Mouse (Mus musculus): ENCODE measurements around the gene Rab44. TPM values are rescaled to one million over a fixed set of nuclear protein-coding genes. Genes with fewer than 3 reads are reported as not detected.
A peak's percentile ranks its signal among the peaks of the same experiment; 100 is the strongest.

Rab44 gene
- polyA plus RNA-seq, 1 experiment from 2014 or later, result not detected

- peaks cover 15% of the 10 kb centered on the region for H3K4me1 ChIP-seq (replicated peaks; ENCODE audit: control insufficient read depth, insufficient read depth, low read length)
- DNase-seq (ENCODE audit: low spot score) (peak; percentile 82), ATAC-seq (ENCODE audit: low FRiP score) (peak; percentile 79)
- H3K36me3 ChIP-seq (replicated peaks; ENCODE audit: control insufficient read depth, insufficient read depth), result no peaks in the 10 kb centered on the region
- H3K4me3 ChIP-seq (replicated peaks; ENCODE audit: low read length), result no peak overlapping the region
- H3K9ac ChIP-seq, result peak overlapping the region; percentile 32; the same call in 1 of the 2 replicates
- H3K27ac ChIP-seq, result peak overlapping the region; percentile 51; the same call in 1 of the 2 replicates
- WGBS, result 18% methylated on average over 9 of the region's 9 CpGs
- no peaks in the 10 kb centered on the region for H3K9me3 ChIP-seq (ENCODE audit: control insufficient read depth, low read length)
- H3K27me3 ChIP-seq (ENCODE audit: control insufficient read depth, insufficient read depth, low read length), result no peaks in the 10 kb centered on the region
- no peak overlapping the region for H3K4me2 ChIP-seq (replicated peaks)
Observed at GRCm38 (mm10) chr17:29176391-29177267, 62.7 kb downstream of the Rab44 start.

DNA sequence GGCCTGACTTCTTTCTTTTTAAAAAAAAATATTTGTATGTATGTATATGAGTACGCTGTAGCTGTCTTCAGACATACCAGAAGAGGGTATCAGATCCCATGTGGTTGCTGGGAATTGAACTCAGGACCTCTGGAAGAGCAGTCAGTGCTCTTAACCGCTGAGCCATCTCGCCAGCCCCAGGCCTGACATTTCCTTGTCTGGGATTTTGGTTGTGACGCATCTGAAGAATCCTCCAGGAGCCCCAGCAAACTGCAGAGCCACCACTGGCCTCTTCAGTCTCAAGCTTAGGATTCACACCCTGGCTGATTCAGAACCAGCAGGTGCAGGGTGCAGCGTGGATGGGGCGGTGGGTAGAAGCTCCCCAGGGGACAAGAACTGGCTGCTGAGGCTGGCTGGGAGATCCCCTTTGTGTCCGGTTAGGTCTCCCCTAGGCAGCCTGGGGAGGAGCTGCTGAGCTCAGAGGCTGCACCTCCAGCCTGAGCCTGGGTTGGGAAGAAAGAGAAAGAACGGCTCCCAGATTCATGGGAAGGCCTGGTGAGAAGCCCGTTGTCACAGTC lies 64.6 kb downstream of the Rab44 start:
- Histone ChIP-seq H3K9ac (no peak overlapping the region), H3K27me3 (ENCODE audit: control insufficient read depth, insufficient read depth, low read length) (no peaks in the 10 kb centered on the region)
- WGBS, result 66% methylated on average over 9 of the region's 9 CpGs

GRCm38 (mm10) chr17:29179917-29180316 lies 66.0 kb downstream of the Rab44 start:
- Histone ChIP-seq H3K4me1 (replicated peaks; ENCODE audit: control insufficient read depth, insufficient read depth, low read length) (peaks cover 15% of the 10 kb centered on the region), H3K9ac (no peak overlapping the region), H3K4me2 (replicated peaks) (no peak overlapping the region), H3K36me3 (replicated peaks; ENCODE audit: control insufficient read depth, insufficient read depth) (no peaks in the 10 kb centered on the region), H3K4me3 (replicated peaks; ENCODE audit: low read length) (no peak overlapping the region), H3K9me3 (ENCODE audit: control insufficient read depth, low read length) (no peaks in the 10 kb centered on the region), H3K27ac (no peak overlapping the region), H3K27me3 (ENCODE audit: control insufficient read depth, insufficient read depth, low read length) (no peaks in the 10 kb centered on the region)
- no peak for ATAC-seq (ENCODE audit: low FRiP score)
- no peak for DNase-seq (ENCODE audit: low spot score)
- 88% methylated on average over 6 of the region's 6 CpGs for WGBS

More for the DNA sequence above, 64.6 kb downstream of the Rab44 start:
- DNase-seq (ENCODE audit: low spot score) (no peak), ATAC-seq (ENCODE audit: low FRiP score) (no peak)
- H3K4me3 ChIP-seq (replicated peaks; ENCODE audit: low read length), result no peak overlapping the region
- peaks cover 15% of the 10 kb centered on the region for H3K4me1 ChIP-seq (replicated peaks; ENCODE audit: control insufficient read depth, insufficient read depth, low read length)
- H3K27ac ChIP-seq, result no peak overlapping the region
- H3K4me2 ChIP-seq (replicated peaks), result no peak overlapping the region
- no peaks in the 10 kb centered on the region for H3K36me3 ChIP-seq (replicated peaks; ENCODE audit: control insufficient read depth, insufficient read depth)
- no peaks in the 10 kb centered on the region for H3K9me3 ChIP-seq (ENCODE audit: control insufficient read depth, low read length)

DNA sequence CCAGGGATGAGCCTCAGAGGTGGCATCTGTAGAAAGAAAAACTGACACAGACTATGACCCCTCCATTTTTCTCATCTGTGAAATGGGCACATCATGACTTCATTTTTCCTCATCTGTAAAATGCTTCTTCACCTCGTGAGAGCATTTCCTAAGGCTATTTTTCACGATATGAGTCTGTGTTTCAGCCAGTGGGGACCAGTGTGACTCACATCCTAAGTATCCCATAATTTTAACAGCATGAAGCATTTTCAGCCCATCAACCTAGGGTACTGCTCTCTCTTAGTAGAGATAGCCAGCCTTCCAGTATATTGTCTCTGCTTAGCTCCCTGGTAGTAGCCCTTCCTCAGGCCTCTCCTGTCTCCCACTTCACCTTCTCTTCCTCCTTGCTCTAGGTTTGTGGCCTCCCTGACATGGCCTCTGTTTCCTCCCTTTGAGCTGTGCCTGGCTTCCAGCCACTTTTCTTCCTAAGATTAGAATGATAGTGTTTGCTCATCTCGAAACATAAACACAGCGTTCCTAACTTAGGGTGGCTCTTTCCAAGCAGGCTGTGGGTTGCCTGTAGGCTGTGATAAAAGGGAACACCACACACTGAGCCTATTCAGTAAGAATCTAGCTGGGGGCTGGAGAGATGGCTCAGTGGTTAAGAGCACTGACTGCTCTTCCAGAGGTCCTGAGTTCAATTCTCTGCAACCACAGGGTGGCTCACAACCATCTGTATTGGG lies 66.6 kb downstream of the Rab44 start:
- no peak for DNase-seq (ENCODE audit: low spot score)
- H3K4me1 ChIP-seq (replicated peaks; ENCODE audit: control insufficient read depth, insufficient read depth, low read length), result peaks cover 15% of the 10 kb centered on the region
- no peak overlapping the region for H3K27ac ChIP-seq
- no peaks in the 10 kb centered on the region for H3K27me3 ChIP-seq (ENCODE audit: control insufficient read depth, insufficient read depth, low read length)
- WGBS, result 76% methylated on average over 4 of the region's 4 CpGs
- no peak for ATAC-seq (ENCODE audit: low FRiP score)
- no peak overlapping the region for H3K9ac ChIP-seq
- no peak overlapping the region for H3K4me3 ChIP-seq (replicated peaks; ENCODE audit: low read length)
- no peak overlapping the region for H3K4me2 ChIP-seq (replicated peaks)
- no peaks in the 10 kb centered on the region for H3K9me3 ChIP-seq (ENCODE audit: control insufficient read depth, low read length)
- no peaks in the 10 kb centered on the region for H3K36me3 ChIP-seq (replicated peaks; ENCODE audit: control insufficient read depth, insufficient read depth)

DNA sequence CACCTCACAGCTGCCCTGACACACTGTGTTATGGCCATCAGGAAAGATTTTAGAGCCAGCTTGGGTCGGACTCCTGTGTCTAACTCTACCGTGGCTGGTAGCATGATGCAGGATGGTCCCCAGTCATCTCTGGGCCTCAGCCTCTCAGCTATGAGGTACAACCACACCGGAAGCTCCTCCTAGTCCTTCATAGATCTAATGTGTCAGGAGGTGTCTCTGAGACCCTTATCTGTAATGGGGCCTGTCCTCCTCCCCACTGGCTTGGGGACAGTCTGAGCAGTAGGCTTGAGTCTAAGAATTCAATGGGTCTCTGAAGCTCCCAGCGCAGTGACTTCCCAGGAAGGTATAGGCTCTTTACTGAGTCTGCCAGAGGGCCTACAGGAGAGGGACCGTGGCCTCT lies 67.8 kb downstream of the Rab44 start:
- Histone ChIP-seq H3K4me2 (replicated peaks) (no peak overlapping the region), H3K27me3 (ENCODE audit: control insufficient read depth, insufficient read depth, low read length) (no peaks in the 10 kb centered on the region), H3K9me3 (ENCODE audit: control insufficient read depth, low read length) (no peaks in the 10 kb centered on the region), H3K36me3 (replicated peaks; ENCODE audit: control insufficient read depth, insufficient read depth) (no peaks in the 10 kb centered on the region), H3K4me1 (replicated peaks; ENCODE audit: control insufficient read depth, insufficient read depth, low read length) (peaks cover 4% of the 10 kb centered on the region; the same call in 1 of the 2 replicates), H3K4me3 (replicated peaks; ENCODE audit: low read length) (no peak overlapping the region), H3K27ac (no peak overlapping the region), H3K9ac (no peak overlapping the region)
- no peak for ATAC-seq (ENCODE audit: low FRiP score)
- WGBS, result 89% methylated on average over 5 of the region's 5 CpGs
- DNase-seq (ENCODE audit: low spot score), result no peak

GRCm38 (mm10) chr17:29183162-29183561 lies 69.2 kb downstream of the Rab44 start:
- DNase-seq (ENCODE audit: low spot score), result no peak
- no peak overlapping the region for H3K4me2 ChIP-seq (replicated peaks)

GRCm38 (mm10) chr17:29185376-29186046 lies 71.6 kb downstream of the Rab44 start:
- H3K27ac ChIP-seq, result no peak overlapping the region
- H3K9ac ChIP-seq, result no peak overlapping the region
- H3K4me3 ChIP-seq (replicated peaks; ENCODE audit: low read length), result no peak overlapping the region
- no peaks in the 10 kb centered on the region for H3K9me3 ChIP-seq (ENCODE audit: control insufficient read depth, low read length)
- H3K27me3 ChIP-seq (ENCODE audit: control insufficient read depth, insufficient read depth, low read length), result no peaks in the 10 kb centered on the region
- H3K4me2 ChIP-seq (replicated peaks), result no peak overlapping the region
- DNase-seq (ENCODE audit: low spot score) (no peak), ATAC-seq (ENCODE audit: low FRiP score) (no peak)
- H3K4me1 ChIP-seq (replicated peaks; ENCODE audit: control insufficient read depth, insufficient read depth, low read length), result no peaks in the 10 kb centered on the region; the same call in 1 of the 2 replicates
- H3K36me3 ChIP-seq (replicated peaks; ENCODE audit: control insufficient read depth, insufficient read depth), result no peaks in the 10 kb centered on the region
- 34% methylated on average over 7 of the region's 7 CpGs for WGBS

More at GRCm38 (mm10) chr17:29183162-29183561, 69.2 kb downstream of the Rab44 start:
- no peak overlapping the region for H3K27ac ChIP-seq
- no peak overlapping the region for H3K9ac ChIP-seq
- no peak for ATAC-seq (ENCODE audit: low FRiP score)
- H3K36me3 ChIP-seq (replicated peaks; ENCODE audit: control insufficient read depth, insufficient read depth), result no peaks in the 10 kb centered on the region
- H3K4me3 ChIP-seq (replicated peaks; ENCODE audit: low read length), result no peak overlapping the region
- 68% methylated on average over 11 of the region's 11 CpGs for WGBS
- H3K9me3 ChIP-seq (ENCODE audit: control insufficient read depth, low read length), result no peaks in the 10 kb centered on the region
- H3K27me3 ChIP-seq (ENCODE audit: control insufficient read depth, insufficient read depth, low read length), result no peaks in the 10 kb centered on the region
- no peaks in the 10 kb centered on the region; the same call in 1 of the 2 replicates for H3K4me1 ChIP-seq (replicated peaks; ENCODE audit: control insufficient read depth, insufficient read depth, low read length)

- Histone ChIP-seq H3K9me3 (ENCODE audit: control insufficient read depth, low read length) (no peaks in the 10 kb centered on the region), H3K4me2 (replicated peaks) (no peak overlapping the region), H3K36me3 (replicated peaks; ENCODE audit: control insufficient read depth, insufficient read depth) (no peaks in the 10 kb centered on the region), H3K4me1 (replicated peaks; ENCODE audit: control insufficient read depth, insufficient read depth, low read length) (no peaks in the 10 kb centered on the region; the same call in 1 of the 2 replicates), H3K4me3 (replicated peaks; ENCODE audit: low read length) (no peak overlapping the region), H3K9ac (no peak overlapping the region), H3K27me3 (ENCODE audit: control insufficient read depth, insufficient read depth, low read length) (no peaks in the 10 kb centered on the region), H3K27ac (no peak overlapping the region)
- WGBS, result 11% methylated on average over 10 of the region's 10 CpGs
- DNase-seq (ENCODE audit: low spot score) (no peak), ATAC-seq (ENCODE audit: low FRiP score) (no peak)
Observed at GRCm38 (mm10) chr17:29186989-29187859, 73.3 kb downstream of the Rab44 start.
